Mouse (Mus musculus): Measurements from ENCODE around the gene Megf11.

Gene Megf11

GRCm38 (mm10) chr9:64385511-64386465, at the start of gene Megf11:
Gene Megf11 (plus strand): TSS chr9:64385626.
- peak in 1 of 2 experiments; percentile 16 for DNase-seq (ENCODE audit: low spot score in 2 of 2)

GRCm38 (mm10) chr9:64335825-64336224, 49.6 kb upstream of the Megf11 start:
- no peak for DNase-seq (ENCODE audit: low spot score in 2 of 2)

- no peak for DNase-seq (ENCODE audit: low spot score in 2 of 2)
These were observed 46.1 kb upstream of the Megf11 start for GRCm38 (mm10) chr9:64339361-64339760.

- peak; percentile 41 to 42 for DNase-seq (ENCODE audit: low spot score in 2 of 2)
These were observed 44.8 kb upstream of the Megf11 start for GRCm38 (mm10) chr9:64340351-64341253.

GRCm38 (mm10) chr9:64341254-64341566, 44.2 kb upstream of the Megf11 start, which contains the start of gene Dis3l:
Gene Dis3l (minus strand): TSS chr9:64341288.
- no peak for DNase-seq (ENCODE audit: low spot score in 2 of 2)

- no peak for DNase-seq (ENCODE audit: low spot score in 2 of 2)
These were observed 43.8 kb upstream of the Megf11 start for GRCm38 (mm10) chr9:64341671-64342070.

GRCm38 (mm10) chr9:64343656-64344055, 41.8 kb upstream of the Megf11 start:
- DNase-seq (ENCODE audit: low spot score in 2 of 2) = no peak

GRCm38 (mm10) chr9:64345931-64346330, 39.5 kb upstream of the Megf11 start:
- DNase-seq (ENCODE audit: low spot score in 2 of 2) = no peak

- DNase-seq (ENCODE audit: low spot score in 2 of 2) = no peak
These were observed 38.0 kb upstream of the Megf11 start for GRCm38 (mm10) chr9:64347377-64347776.

- no peak for DNase-seq (ENCODE audit: low spot score in 2 of 2)
These were observed 35.9 kb upstream of the Megf11 start for GRCm38 (mm10) chr9:64349490-64349889.

GRCm38 (mm10) chr9:64351191-64351590, 34.2 kb upstream of the Megf11 start:
- DNase-seq (ENCODE audit: low spot score in 2 of 2) = no peak

GRCm38 (mm10) chr9:64355627-64356026, 29.8 kb upstream of the Megf11 start:
- peak; percentile 11 to 34 for DNase-seq (ENCODE audit: low spot score in 2 of 2)

- no peak for DNase-seq (ENCODE audit: low spot score in 2 of 2)
These were observed 24.0 kb upstream of the Megf11 start for GRCm38 (mm10) chr9:64361231-64361950.

GRCm38 (mm10) chr9:64369871-64370270, 15.6 kb upstream of the Megf11 start:
- no peak for DNase-seq (ENCODE audit: low spot score in 2 of 2)

- DNase-seq (ENCODE audit: low spot score in 2 of 2) = no peak
These were observed 14.1 kb upstream of the Megf11 start for GRCm38 (mm10) chr9:64371305-64371819.

- no peak for DNase-seq (ENCODE audit: low spot score in 2 of 2)
These were observed 9.0 kb upstream of the Megf11 start for GRCm38 (mm10) chr9:64376380-64376779.

- no peak for DNase-seq (ENCODE audit: low spot score in 2 of 2)
These were observed 2.2 kb upstream of the Megf11 start for GRCm38 (mm10) chr9:64383021-64383788.

- DNase-seq (ENCODE audit: low spot score in 2 of 2) = peak in 1 of 2 experiments; percentile 12
These were observed 1.2 kb downstream of the Megf11 start for GRCm38 (mm10) chr9:64386466-64387211.

GRCm38 (mm10) chr9:64389576-64390292, 4.3 kb downstream of the Megf11 start:
- no peak for DNase-seq (ENCODE audit: low spot score in 2 of 2)

Data from right cerebral cortex, postnatal 36 days (tissue).